Mouse (Mus musculus) heart, adult 8-10 months (tissue): ENCODE results near the gene Pdzd8. TPM values are rescaled to one million over a fixed set of nuclear protein-coding genes. Genes with fewer than 3 reads are reported as not detected.
A peak's percentile ranks its signal among the peaks of the same experiment; 100 is the strongest.

Experiments used
- DNase-seq: peaks from one replicate; pipeline ENCODE4 v3.0.0; 2022; ENCODE audit warnings: low spot score
- total RNA-seq, 4 experiments: library from RNA; stranded (reverse); gene quantifications; 2 replicates each; pipeline ENCODE4 v1.2.4; 2022

Pdzd8 gene
- total RNA-seq, 4 experiments from 2014 or later = 21.7 to 23.3 (median 23.0) TPM

- DNase-seq = no peak
These were observed 9.3 kb upstream of the Pdzd8 start for GRCm38 (mm10) chr19:59354906-59355305.

- no peak for DNase-seq
These were observed 7.2 kb upstream of the Pdzd8 start for GRCm38 (mm10) chr19:59352760-59353159.

- DNase-seq = no peak
These were observed 5.7 kb upstream of the Pdzd8 start for GRCm38 (mm10) chr19:59351151-59351889.

GRCm38 (mm10) chr19:59350273-59350903 lies 4.8 kb upstream of the Pdzd8 start:
- no peak for DNase-seq

GRCm38 (mm10) chr19:59349329-59349960 lies 3.9 kb upstream of the Pdzd8 start:
- DNase-seq = no peak

GRCm38 (mm10) chr19:59346325-59346724 lies 745 bp upstream of the Pdzd8 start:
- no peak for DNase-seq

- peak; percentile 38 for DNase-seq
These were observed 411 bp downstream of the Pdzd8 start for GRCm38 (mm10) chr19:59345081-59345657.

GRCm38 (mm10) chr19:59344304-59344711 lies 1.3 kb downstream of the Pdzd8 start:
- no peak for DNase-seq

GRCm38 (mm10) chr19:59342964-59343363 lies 2.6 kb downstream of the Pdzd8 start:
- no peak for DNase-seq

- no peak for DNase-seq
These were observed 5.7 kb downstream of the Pdzd8 start for GRCm38 (mm10) chr19:59339908-59340307.

- no peak for DNase-seq
These were observed 7.5 kb downstream of the Pdzd8 start for GRCm38 (mm10) chr19:59337872-59338681.

- no peak for DNase-seq
These were observed 8.9 kb downstream of the Pdzd8 start for GRCm38 (mm10) chr19:59336655-59337054.

- DNase-seq = no peak
These were observed 14.8 kb downstream of the Pdzd8 start for GRCm38 (mm10) chr19:59330816-59331225.

- DNase-seq = no peak
These were observed 23.6 kb downstream of the Pdzd8 start, which contains the start of gene Rps12-ps3 for GRCm38 (mm10) chr19:59321990-59322389. Gene Rps12-ps3 (plus strand): TSS chr19:59322290.

- no peak for DNase-seq
These were observed 29.0 kb downstream of the Pdzd8 start for GRCm38 (mm10) chr19:59316571-59316970.

GRCm38 (mm10) chr19:59315308-59315707 lies 30.3 kb downstream of the Pdzd8 start:
- no peak for DNase-seq

- no peak for DNase-seq
These were observed 53.3 kb downstream of the Pdzd8 start for GRCm38 (mm10) chr19:59292183-59292839.

- no peak for DNase-seq
These were observed 55.8 kb downstream of the Pdzd8 start for GRCm38 (mm10) chr19:59289811-59290210.

GRCm38 (mm10) chr19:59289042-59289441 lies 56.5 kb downstream of the Pdzd8 start:
- no peak for DNase-seq

- no peak for DNase-seq
These were observed 63.6 kb downstream of the Pdzd8 start for GRCm38 (mm10) chr19:59282001-59282400.

GRCm38 (mm10) chr19:59280841-59281240 lies 64.7 kb downstream of the Pdzd8 start:
- DNase-seq = no peak
